Mouse (Mus musculus) neutrophil, adult 5-6 weeks (primary cell): ENCODE data around the gene Gm49388. TPM values are rescaled to one million over a fixed set of nuclear protein-coding genes. Genes with fewer than 3 reads are reported as not detected.
A peak's percentile ranks its signal among the peaks of the same experiment; 100 is the strongest.
"Not testable (repeated sequence)": the region's sequence is repeated elsewhere in the genome, so short reads cannot be mapped to it uniquely, and the experiment has no call there.

Source experiments
- ATAC-seq: fragments of 151-379, 151-347 bp; 2 replicates; pipeline ENCODE4 v1.8.0; 2017; ENCODE audit warnings: mild to moderate bottlenecking, moderate TSS enrichment; ENCODE audit not compliant: insufficient number of reproducible peaks, poor library complexity, low FRiP score, severe bottlenecking; ENCODE audit errors: extremely low read depth
- total RNA-seq: library from RNA; stranded (forward); fragments of 200-1000 nt; gene quantifications from 2 replicates; pipeline ENCODE4 v1.2.3, GENCODE M21; 2017

The Gm49388 gene
- total RNA-seq, 1 experiment from 2014 or later = 3.5 TPM

GRCm38 (mm10) chr7:127822494-127822893 is 37.1 kb downstream of the Gm49388 start:
- no peak for ATAC-seq

DNA sequence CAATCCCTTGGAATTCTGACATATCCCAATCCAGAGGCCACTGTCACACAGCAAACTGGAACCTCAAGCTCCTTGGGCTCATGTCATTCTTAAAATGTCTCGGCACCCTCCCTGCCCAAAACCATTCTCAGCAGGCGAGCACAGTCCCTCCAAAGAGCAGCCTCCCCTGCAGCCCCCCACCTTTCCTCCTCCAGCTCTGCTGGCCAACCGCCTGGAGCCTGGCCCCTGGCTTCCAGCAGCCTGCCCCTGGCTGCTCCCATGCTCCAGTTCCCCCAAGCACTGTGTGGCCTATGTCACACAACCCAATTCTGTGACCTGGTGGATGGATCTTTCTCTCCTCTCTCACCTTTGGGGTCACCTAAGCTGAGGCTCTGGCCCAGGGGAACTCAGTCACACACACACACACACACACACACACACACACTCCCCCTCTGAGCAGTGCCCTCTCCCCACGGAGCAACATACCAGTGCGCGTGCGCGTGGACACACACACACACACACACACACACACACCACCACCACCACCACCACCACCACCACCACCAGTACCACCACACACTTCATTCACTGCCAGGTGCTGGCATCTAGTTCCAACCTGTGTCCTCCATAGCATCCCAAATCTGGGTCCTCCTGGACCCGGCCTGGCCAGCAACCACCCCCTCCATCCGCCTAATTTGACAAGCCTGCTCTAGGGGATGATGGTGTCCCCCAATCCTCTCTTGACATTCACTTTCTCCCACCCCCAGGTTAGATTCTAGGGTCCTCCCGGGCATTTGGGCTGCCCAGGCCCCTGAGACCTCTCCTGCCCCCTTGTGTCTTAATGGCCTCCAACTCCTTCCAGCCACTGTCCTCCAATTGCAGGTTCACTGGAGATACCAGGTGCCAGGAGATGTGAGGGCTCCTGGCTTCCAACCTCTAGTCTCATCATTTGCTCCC is 38.1 kb downstream of the Gm49388 start:
- ATAC-seq = no peak

DNA sequence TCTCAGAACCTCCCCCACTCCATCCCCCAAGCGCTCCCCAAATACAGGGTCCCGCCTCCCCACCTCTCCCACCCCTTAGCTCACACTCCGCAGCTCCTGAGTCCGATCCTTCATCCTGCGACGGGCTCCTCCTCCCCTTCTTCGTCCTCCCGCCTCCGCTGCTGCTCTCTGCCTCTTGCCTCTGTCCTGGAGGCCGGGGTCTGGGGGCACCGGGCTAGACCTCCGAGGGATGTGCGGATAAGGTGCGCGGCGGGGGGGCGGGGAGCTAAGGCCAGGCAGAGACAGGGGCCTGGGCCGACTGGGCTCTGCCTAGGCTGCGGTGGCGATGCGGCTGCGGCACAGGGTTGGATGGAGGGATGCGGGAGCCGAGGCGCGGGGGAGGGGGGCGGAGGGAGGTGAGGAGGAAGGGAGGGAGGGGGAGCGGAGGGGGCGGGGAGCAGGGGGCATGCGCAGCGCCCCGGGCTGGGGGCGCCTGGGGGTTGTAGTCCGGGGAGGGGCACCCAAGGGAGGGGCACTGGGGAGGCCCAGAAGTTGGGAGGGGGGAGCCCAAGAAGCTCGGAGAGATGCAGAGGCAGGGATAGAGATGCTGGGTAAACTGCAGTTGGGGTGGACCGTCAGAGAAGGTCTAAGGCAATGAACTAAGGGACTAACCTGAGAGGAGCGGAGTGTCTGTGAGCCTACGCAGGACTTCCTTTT is 38.9 kb downstream of the Gm49388 start, which contains the start of the genes Stx4a and Stx1b:
Stx4a (plus strand) TSS at position 119 of the 696 bp plus-strand sequence.
Stx1b (minus strand) TSS at position 374 of the 696 bp plus-strand sequence.
- ATAC-seq = no peak

DNA sequence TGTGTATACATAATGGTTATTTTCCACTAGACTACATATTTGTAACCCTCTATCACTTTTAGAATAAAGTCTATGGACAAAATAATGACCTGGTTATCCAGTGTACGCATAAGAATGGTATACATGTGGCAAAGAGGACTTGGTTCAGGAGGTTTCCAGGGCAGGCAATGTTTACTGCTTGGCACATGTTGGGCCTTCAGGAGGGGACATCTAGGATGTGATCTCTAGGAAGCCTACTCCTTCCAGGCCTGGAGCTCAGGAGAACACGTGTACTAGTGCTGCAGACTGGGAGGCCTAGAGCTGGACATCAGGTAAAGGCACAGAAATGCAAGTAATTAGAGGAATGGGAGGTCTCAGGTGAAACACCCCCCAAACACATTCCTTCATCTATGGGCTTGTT is 50.1 kb downstream of the Gm49388 start:
- ATAC-seq = no peak

- no peak for ATAC-seq
Observed at GRCm38 (mm10) chr7:127837473-127837872, 52.1 kb downstream of the Gm49388 start.

DNA sequence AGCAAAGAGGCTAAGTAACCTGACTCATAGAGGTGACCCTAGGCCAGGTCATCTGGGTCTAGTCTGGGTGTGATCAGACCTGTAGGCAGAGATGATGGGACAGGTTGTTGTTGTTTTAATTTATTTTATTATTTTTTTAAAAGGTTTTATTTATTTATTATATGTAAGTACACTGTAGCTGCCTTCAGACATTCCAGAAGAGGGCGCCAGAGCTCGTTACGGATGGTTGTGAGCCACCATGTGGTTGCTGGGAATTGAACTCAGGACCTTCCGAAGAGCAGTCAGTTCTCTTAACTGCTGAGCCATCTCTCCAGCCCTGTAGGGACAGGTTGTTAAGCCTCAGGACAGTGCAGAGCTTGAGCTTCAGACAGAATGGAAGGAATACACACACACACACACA is 52.5 kb downstream of the Gm49388 start:
- ATAC-seq = not testable (repeated sequence)

- not testable (repeated sequence) for ATAC-seq
Observed at GRCm38 (mm10) chr7:127840031-127840430, 54.6 kb downstream of the Gm49388 start.

- ATAC-seq = peak; percentile 10; the same call in 1 of the 2 replicates
Observed at GRCm38 (mm10) chr7:127840886-127841285, 55.5 kb downstream of the Gm49388 start.

DNA sequence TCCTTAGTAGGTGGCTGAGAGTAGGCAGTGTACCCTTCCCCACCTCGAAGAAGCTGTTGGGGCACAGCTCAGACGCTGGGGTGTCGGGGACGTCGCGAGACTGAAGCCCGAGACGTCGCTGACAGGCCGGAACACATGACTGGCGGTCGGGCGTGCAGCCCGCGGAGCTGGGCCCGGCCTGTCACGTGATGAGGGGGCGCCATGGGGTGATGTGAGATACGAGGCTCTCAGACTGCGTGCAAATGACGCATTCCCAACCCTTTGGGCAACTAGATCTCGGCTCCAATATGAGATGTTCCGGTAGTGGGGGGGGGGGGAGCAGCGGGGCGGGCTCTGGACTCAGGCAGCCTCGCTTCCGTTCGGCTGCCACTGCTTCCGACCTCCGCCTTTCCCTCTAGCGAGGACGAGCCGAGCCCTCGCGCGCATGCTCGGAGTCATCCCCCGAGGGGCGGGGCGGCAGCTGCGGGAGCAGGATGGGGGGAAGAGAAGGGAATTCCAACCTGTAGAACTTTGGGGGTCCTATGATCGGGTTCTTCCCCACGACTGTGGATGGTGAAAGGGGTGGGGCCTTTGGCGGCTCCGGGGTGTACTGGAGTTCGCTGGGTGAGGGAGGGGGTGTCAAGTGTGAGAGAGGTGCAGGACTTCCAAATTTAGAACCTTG is 56.1 kb downstream of the Gm49388 start:
- ATAC-seq = peak; percentile 68

GRCm38 (mm10) chr7:127842001-127842718 is 56.8 kb downstream of the Gm49388 start:
- peak; percentile 80 for ATAC-seq

DNA sequence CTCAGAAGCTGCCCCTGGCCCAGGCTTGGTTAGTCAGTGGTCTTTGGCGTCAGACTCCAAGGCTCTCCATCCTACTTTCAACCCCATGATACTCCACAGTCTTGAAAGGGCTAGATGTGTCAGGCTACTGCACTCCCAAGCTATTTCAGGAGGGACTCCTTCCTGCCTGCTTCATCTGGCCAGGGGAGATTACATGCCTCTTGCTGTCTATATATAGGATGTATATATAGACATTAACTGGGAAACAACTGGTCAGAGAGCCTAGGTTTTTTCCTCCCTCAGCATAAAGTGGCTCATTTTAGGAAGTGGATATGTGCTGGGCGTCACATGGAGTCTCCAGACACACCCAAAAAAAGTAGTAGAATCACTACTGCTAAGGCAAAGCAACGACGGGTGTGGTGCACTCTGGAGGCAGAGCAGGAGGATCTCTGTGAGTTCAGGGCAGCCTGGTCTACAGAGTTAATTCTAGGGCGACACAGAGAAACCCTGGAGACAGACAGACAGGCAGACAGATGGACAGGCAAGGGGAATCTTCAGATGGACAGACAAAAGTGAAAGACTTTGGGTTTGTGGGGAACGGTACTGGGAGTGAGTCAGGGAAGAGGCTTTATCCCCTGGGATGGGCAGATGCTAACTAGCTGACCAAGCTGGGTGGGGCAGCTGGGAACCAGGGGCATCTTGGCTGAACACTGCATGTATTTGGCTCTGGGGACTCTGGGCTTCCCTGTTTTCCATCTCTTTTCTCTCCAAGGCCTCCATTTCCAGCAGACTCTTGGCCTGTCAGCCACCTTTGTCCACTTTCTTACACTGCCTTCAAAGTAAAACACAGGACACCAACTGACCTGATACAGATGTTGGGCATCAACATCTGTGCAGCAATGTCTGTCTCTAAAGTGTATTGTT is 64.8 kb downstream of the Gm49388 start:
- ATAC-seq = no peak

DNA sequence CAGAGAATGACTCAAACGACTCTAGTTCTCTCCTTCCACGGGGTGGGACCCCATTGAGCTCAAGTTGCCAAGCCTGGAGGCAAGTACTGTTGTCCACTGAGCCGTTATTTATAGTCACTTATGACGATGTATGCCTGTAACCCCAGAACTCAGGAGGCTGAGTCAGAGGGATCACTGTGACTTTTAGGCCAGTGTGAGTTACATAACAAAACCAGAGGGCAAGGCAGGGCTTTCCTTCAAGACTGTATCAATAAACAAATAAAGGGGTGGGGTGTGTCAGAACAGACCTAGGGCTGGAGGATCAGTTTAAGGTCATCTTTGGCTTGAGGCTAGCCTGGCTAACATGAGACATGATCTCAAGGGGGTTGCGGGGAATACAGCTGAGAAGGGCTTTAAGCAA is 65.5 kb downstream of the Gm49388 start:
- no peak for ATAC-seq

Other genes starting within 250 kb of the Gm49388 start
- gene Tmem265, start 224.2 kb upstream of the Gm49388 start, total RNA-seq = 0.58 and 9.6 TPM in 2 replicates
- gene Phkg2, start 212.3 kb upstream of the Gm49388 start, total RNA-seq = 74.8 and 88.3 TPM in 2 replicates
- 11.8 and 16.8 TPM in 2 replicates for gene Ccdc189, start 197.0 kb upstream of the Gm49388 start, total RNA-seq
- 127 and 137 TPM in 2 replicates for gene Rnf40, start 196.8 kb upstream of the Gm49388 start, total RNA-seq
- gene Zfp629, start 169.8 kb upstream of the Gm49388 start, total RNA-seq = 1.7 and 2.2 TPM in 2 replicates
- 11.6 and 17.4 TPM in 2 replicates for gene Bcl7c, start 76.7 kb upstream of the Gm49388 start, total RNA-seq
- not detected in 2 replicates for gene Ctf1, start 72.9 kb upstream of the Gm49388 start, total RNA-seq
- gene Ctf2, start 53.4 kb upstream of the Gm49388 start, total RNA-seq = not detected in 2 replicates
- gene Fbxl19, start 41.1 kb upstream of the Gm49388 start, total RNA-seq = 9.0 and 9.2 TPM in 2 replicates
- gene Orai3, start 15.8 kb upstream of the Gm49388 start, total RNA-seq = 35.7 and 42.8 TPM in 2 replicates
- gene Setd1a, start 8.9 kb upstream of the Gm49388 start, total RNA-seq = 14.4 and 16.7 TPM in 2 replicates
- 4.4 and 4.5 TPM in 2 replicates for gene Hsd3b7, start 15.0 kb downstream of the Gm49388 start, total RNA-seq
- gene Stx4a, start 38.7 kb downstream of the Gm49388 start, total RNA-seq = 93.0 and 99.9 TPM in 2 replicates
- not detected in 2 replicates for gene Stx1b, start 38.9 kb downstream of the Gm49388 start, total RNA-seq
- gene Zfp646, start 90.6 kb downstream of the Gm49388 start, total RNA-seq = 93.1 and 93.5 TPM in 2 replicates
- gene Zfp668, start 91.2 kb downstream of the Gm49388 start, total RNA-seq = 6.2 and 12.5 TPM in 2 replicates
- not detected in 2 replicates for gene Prss53, start 105.4 kb downstream of the Gm49388 start, total RNA-seq
- gene Gm21974, start 109.8 kb downstream of the Gm49388 start, total RNA-seq = not detected in 2 replicates
- 4.8 and 8.5 TPM in 2 replicates for gene Vkorc1, start 110.0 kb downstream of the Gm49388 start, total RNA-seq
- 9.6 and 11.6 TPM in 2 replicates for gene Bckdk, start 118.5 kb downstream of the Gm49388 start, total RNA-seq
- 50.2 and 71.2 TPM in 2 replicates for gene Kat8, start 126.9 kb downstream of the Gm49388 start, total RNA-seq
- 0.25 and 1.3 TPM in 2 replicates for gene Prss8, start 144.5 kb downstream of the Gm49388 start, total RNA-seq
- 1.2 and 2.0 TPM in 2 replicates for gene Prss36, start 161.1 kb downstream of the Gm49388 start, total RNA-seq
- gene Fus, start 181.8 kb downstream of the Gm49388 start, total RNA-seq = 121 and 134 TPM in 2 replicates
- 10.5 and 16.2 TPM in 2 replicates for gene Pycard, start 208.3 kb downstream of the Gm49388 start, total RNA-seq
- gene Trim72, start 218.3 kb downstream of the Gm49388 start, total RNA-seq = 0.70 and 0.86 TPM in 2 replicates